Mouse (Mus musculus): ENCODE measurements around the gene Skor1. TPM values are rescaled to one million over a fixed set of nuclear protein-coding genes. Genes with fewer than 3 reads are reported as not detected.

Skor1 gene
- total and polyA plus RNA-seq, 2 experiments from 2014 or later = 9.2 to 36.3 TPM

DNA sequence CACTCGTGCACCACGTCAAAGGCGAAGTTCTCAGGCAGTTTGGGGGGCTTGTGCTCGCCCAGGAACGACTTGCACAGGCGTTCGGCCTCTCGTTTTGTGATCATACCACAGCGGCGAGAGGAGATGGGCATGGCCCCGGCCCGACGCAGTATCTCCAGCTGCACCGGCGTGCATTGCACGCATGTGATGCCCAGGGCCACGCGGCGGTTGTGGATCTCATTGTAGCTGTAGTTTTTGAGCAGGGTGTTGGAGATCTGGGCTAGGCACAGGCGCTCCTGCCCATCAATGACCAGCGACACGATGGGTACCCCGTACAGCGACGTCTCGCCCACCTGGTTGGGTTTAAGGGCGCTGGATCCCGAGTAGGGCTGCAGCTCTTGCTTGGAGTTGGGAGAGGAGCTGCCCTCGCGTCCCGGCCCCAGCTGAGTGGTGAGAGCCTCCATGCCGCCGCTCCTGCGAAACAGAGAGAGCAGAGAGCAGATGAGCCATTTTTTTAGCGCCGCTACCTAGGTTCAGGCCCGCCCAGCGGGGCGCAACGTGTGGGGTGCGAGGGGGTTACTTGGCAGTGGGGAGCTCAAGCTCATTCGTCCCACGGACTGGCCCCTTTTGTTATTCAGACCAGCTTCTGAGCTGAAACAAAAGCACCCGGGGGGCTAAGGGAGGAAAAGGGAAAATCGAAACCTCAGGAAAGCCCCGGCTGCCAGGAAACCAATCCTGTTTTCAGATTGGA, 2.5 kb downstream of the Skor1 start:
- DNase-seq (ENCODE audit: low spot score) = no peak

GRCm38 (mm10) chr9:63145249-63146125, 3.3 kb downstream of the Skor1 start:
- H3K9ac ChIP-seq (replicated peaks; ENCODE audit: low read length) = peak overlapping the region; percentile 49
- no peak for ATAC-seq
- no peaks in the 10 kb centered on the region for H3K36me3 ChIP-seq (ENCODE audit: insufficient read depth, low read length)
- peak overlapping the region; percentile 45 for H3K4me3 ChIP-seq (ENCODE audit: low read length)
- peak; percentile 23 for DNase-seq (ENCODE audit: low spot score)
- H3K4me2 ChIP-seq (ENCODE audit: low read depth, low read length) = peak overlapping the region; percentile 61
- peak overlapping the region; percentile 65 for H3K27ac ChIP-seq
- peaks cover 85% of the 10 kb centered on the region for H3K27me3 ChIP-seq (ENCODE audit: insufficient read depth, low read length)
- H3K4me1 ChIP-seq (ENCODE audit: insufficient read depth, low read length) = peaks cover 3% of the 10 kb centered on the region; the same call in 1 of the 2 replicates
- H3K9me3 ChIP-seq (ENCODE audit: low read length) = no peaks in the 10 kb centered on the region
- no peak for TF ChIP-seq CTCF (IDR thresholded peaks at IDR 0.05; ENCODE audit: low read depth)
- under 1% methylated on average over 73 of the region's 73 CpGs for WGBS

More for the DNA sequence above, 2.5 kb downstream of the Skor1 start:
- WGBS = 1% methylated on average over 46 of the region's 46 CpGs
- Histone ChIP-seq H3K4me2 (ENCODE audit: low read depth, low read length) (peak overlapping the region; percentile 61), H3K27ac (peak overlapping the region; percentile 65), H3K36me3 (ENCODE audit: insufficient read depth, low read length) (no peaks in the 10 kb centered on the region), H3K9me3 (ENCODE audit: low read length) (no peaks in the 10 kb centered on the region), H3K4me1 (ENCODE audit: insufficient read depth, low read length) (peaks cover 3% of the 10 kb centered on the region; the same call in 1 of the 2 replicates), H3K9ac (replicated peaks; ENCODE audit: low read length) (peak overlapping the region; percentile 49), H3K4me3 (ENCODE audit: low read length) (peak overlapping the region; percentile 45), H3K27me3 (ENCODE audit: insufficient read depth, low read length) (peaks cover 83% of the 10 kb centered on the region)
- no peak for ATAC-seq
- no peak for TF ChIP-seq CTCF (IDR thresholded peaks at IDR 0.05; ENCODE audit: low read depth)

GRCm38 (mm10) chr9:63144502-63145248, 4.1 kb downstream of the Skor1 start:
- H3K36me3 ChIP-seq (ENCODE audit: insufficient read depth, low read length) = no peaks in the 10 kb centered on the region
- TF ChIP-seq CTCF (IDR thresholded peaks at IDR 0.05; ENCODE audit: low read depth) = no peak
- no peaks in the 10 kb centered on the region for H3K9me3 ChIP-seq (ENCODE audit: low read length)
- peak overlapping the region; percentile 49 for H3K9ac ChIP-seq (replicated peaks; ENCODE audit: low read length)
- 1% methylated on average over 68 of the region's 80 CpGs for WGBS
- peak overlapping the region; percentile 45 for H3K4me3 ChIP-seq (ENCODE audit: low read length)
- peak overlapping the region; percentile 65 for H3K27ac ChIP-seq
- H3K4me2 ChIP-seq (ENCODE audit: low read depth, low read length) = peak overlapping the region; percentile 61
- H3K4me1 ChIP-seq (ENCODE audit: insufficient read depth, low read length) = peaks cover 3% of the 10 kb centered on the region; the same call in 1 of the 2 replicates
- H3K27me3 ChIP-seq (ENCODE audit: insufficient read depth, low read length) = peaks cover 85% of the 10 kb centered on the region
- DNase-seq (ENCODE audit: low spot score) = peak; percentile 20
- no peak for ATAC-seq

DNA sequence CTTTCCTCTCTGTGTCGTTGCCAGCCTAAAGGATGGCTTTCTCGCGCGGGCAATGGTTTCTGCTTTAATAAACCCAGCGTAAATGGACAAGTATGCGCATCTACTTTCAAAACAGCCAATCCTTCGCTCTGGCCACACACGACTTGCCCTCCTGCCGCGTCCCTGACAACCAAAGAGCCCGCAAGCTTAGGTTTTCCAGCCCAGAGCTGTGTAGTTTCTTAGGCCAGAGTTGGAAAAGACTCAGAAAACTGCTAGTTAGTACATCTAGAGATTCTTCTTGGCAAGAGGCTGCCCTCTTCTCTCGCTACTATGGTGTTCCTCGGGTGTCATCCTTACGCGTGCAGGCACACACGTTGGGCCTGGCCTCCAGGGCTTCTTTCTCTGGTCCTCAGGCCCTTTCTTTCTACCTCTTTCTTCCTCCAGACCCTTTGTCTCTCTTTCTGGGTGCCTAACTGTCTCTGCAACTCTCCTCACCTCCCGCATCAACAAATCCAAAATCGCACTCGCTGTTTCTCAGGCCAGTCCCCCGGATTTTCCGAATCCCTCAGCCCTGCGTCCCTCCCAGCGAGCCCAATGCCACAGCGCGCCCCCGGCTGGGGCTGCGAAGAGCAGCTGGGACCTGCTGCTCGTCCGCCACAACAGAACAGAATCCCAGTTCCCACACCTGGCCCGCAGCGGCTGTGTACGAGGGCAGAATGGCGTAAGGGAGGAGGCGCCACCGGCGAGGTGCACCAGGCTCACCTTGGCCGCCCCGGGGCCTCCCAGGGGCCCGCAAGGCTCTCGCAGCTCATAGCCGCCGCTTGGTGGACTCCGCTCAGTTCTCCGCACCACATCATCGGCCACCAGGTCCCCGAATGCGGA, 4.9 kb downstream of the Skor1 start:
- TF ChIP-seq CTCF (IDR thresholded peaks at IDR 0.05; ENCODE audit: low read depth) = no peak
- Histone ChIP-seq H3K4me3 (ENCODE audit: low read length) (peak overlapping the region; percentile 45), H3K4me1 (ENCODE audit: insufficient read depth, low read length) (peaks cover 3% of the 10 kb centered on the region; the same call in 1 of the 2 replicates), H3K9me3 (ENCODE audit: low read length) (no peaks in the 10 kb centered on the region), H3K9ac (replicated peaks; ENCODE audit: low read length) (peak overlapping the region; percentile 49), H3K27me3 (ENCODE audit: insufficient read depth, low read length) (peaks cover 87% of the 10 kb centered on the region), H3K4me2 (ENCODE audit: low read depth, low read length) (peak overlapping the region; percentile 61), H3K36me3 (ENCODE audit: insufficient read depth, low read length) (no peaks in the 10 kb centered on the region), H3K27ac (peak overlapping the region; percentile 66)
- WGBS = 2% methylated on average over 47 of the region's 47 CpGs
- ATAC-seq (no peak), DNase-seq (ENCODE audit: low spot score) (peak; percentile 36)

- Histone ChIP-seq H3K4me2 (ENCODE audit: low read depth, low read length) (peak overlapping the region; percentile 61), H3K36me3 (ENCODE audit: insufficient read depth, low read length) (no peaks in the 10 kb centered on the region), H3K9me3 (ENCODE audit: low read length) (no peaks in the 10 kb centered on the region), H3K27me3 (ENCODE audit: insufficient read depth, low read length) (peaks cover 92% of the 10 kb centered on the region), H3K4me1 (ENCODE audit: insufficient read depth, low read length) (peaks cover 8% of the 10 kb centered on the region; the same call in 1 of the 2 replicates), H3K4me3 (ENCODE audit: low read length) (peak overlapping the region; percentile 45), H3K27ac (peak overlapping the region; percentile 66; the same call in 1 of the 2 replicates), H3K9ac (replicated peaks; ENCODE audit: low read length) (peak overlapping the region; percentile 49; the same call in 1 of the 2 replicates)
- 3% methylated on average over 25 of the region's 25 CpGs for WGBS
- no peak for DNase-seq (ENCODE audit: low spot score)
- ATAC-seq = no peak
- no peak for TF ChIP-seq CTCF (IDR thresholded peaks at IDR 0.05; ENCODE audit: low read depth)
These were observed 5.5 kb downstream of the Skor1 start for GRCm38 (mm10) chr9:63143227-63143626.

Data from hindbrain, postnatal 0 days (tissue).